Mouse (Mus musculus): ENCODE results near the gene Aspn. TPM values are rescaled to one million over a fixed set of nuclear protein-coding genes. Genes with fewer than 3 reads are reported as not detected.

Aspn gene
- not detected in 2 replicates for total RNA-seq (2017)

DNA sequence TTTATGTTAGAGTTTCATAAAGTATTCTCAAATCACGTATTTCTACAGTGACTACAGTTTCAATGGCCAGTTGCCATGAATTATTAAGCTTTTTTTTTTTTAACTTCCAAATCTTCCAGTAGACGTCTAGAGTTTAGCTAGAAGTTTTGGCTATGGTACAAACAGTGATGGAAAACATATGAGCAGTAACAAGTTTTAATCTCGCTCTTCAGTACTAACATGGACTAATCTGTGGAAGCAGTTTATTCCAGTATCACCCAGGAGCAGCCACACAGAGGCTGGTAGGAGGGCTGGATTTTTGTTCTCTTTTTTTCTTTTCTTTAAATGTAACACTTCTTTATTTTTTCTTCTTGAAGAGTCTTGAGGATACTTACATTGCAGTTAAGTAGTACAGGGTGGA lies at the start of gene Aspn:
Gene Aspn, plus strand, starts transcription at position 165 of the 400 bp plus-strand sequence.
- no peak for ATAC-seq (ENCODE audit: extremely low read depth, insufficient number of reproducible peaks, low FRiP score, poor library complexity, severe bottlenecking)

DNA sequence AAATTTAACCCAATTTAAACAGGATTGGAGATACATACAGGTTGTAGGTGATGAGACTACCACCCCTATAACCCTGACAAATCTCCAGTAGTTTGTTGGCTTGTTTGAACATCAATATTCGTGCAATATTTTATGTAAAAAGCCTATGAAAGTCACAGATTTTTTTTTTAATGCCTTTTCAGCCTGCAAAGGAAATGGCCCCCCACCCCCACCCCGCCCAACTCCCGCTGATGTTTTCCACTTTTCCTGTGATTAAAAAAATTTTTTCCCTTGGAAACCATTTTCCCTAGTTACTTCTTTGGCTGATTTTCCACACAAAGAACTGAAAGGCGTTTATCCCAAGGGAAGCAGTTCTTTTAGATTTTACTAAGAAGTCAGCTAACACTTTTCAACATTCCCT lies 39.7 kb upstream of the Aspn start, which contains the start of gene Ecm2:
Gene Ecm2, plus strand, starts transcription at position 301 of the 400 bp plus-strand sequence.
- ATAC-seq (ENCODE audit: extremely low read depth, insufficient number of reproducible peaks, low FRiP score, poor library complexity, severe bottlenecking), result no peak

DNA sequence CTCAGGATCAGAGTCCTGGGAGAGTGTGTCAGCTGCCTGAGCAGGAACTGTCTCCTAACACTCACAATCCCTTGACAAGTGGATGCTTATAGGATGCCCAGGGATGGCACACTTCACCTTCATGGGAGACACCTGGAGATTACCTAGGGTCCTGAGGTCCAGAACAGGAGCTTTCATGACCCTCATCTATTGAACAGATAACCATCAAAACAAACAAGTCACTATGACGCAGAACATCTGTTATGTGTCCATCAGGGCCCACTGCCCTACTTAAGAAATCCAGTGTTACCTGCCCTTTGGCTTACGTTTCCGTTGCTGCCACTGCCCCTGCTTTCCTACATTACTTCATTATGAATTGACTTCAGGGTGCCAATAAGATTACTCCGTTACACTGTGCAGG lies 38.5 kb upstream of the Aspn start:
- ATAC-seq (ENCODE audit: extremely low read depth, insufficient number of reproducible peaks, low FRiP score, poor library complexity, severe bottlenecking), result no peak

DNA sequence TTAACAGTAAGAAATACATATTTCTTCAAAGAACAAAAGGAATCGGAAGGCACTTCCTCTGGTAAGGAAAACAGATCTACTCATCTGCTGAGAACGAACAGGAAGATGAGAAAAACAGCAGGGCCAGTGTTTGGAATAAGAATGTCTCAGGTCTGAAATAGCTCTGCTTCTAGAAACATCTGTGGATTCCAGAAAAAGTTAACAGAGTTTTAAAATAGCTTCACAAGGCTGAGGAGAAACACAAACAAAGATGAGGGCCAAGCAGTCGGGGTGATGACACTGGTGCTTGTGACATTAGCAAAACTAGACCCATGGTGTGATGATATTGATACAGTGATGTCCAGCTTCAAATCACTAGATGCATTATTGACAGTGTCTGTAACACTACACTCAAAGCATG lies 37.1 kb upstream of the Aspn start:
- no peak for ATAC-seq (ENCODE audit: extremely low read depth, insufficient number of reproducible peaks, low FRiP score, poor library complexity, severe bottlenecking)

DNA sequence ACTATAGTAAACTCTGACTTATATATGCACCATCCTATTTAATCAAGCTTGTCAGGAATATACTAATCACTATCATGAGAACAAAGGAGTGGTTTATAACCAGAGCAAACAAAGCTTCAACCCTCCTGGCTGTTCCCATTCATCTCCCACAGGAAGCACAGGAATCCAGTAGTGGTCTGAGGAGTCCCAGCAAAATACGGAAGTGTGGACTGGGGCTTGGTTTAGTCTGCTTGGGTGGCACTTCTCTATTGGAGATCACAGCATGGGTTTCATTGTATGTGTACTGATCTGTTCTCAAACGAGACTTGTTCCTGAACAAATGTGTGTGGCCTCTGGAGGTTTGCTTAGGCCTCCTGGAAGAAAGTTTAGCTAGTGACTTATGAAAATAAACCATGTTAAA lies 25.5 kb upstream of the Aspn start:
- no peak for ATAC-seq (ENCODE audit: extremely low read depth, insufficient number of reproducible peaks, low FRiP score, poor library complexity, severe bottlenecking)

DNA sequence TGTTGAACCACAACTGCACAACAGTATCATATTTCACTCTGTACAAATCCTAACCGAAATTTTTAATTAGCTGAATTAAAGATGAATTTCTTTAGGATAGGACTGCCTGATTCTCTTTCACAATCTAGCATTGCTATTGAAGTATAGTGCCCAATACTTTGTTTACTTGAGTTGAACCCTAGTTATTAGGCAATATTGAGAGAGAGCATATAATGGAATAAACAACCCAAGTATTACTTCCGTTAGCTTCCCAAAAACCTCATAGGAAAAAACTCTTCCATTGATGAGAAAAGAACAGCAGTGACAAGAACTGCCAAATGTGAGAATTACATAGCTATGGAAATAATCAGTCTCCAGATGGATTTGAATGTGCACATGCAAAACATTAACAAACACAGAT lies 18.0 kb upstream of the Aspn start:
- ATAC-seq (ENCODE audit: extremely low read depth, insufficient number of reproducible peaks, low FRiP score, poor library complexity, severe bottlenecking), result no peak

DNA sequence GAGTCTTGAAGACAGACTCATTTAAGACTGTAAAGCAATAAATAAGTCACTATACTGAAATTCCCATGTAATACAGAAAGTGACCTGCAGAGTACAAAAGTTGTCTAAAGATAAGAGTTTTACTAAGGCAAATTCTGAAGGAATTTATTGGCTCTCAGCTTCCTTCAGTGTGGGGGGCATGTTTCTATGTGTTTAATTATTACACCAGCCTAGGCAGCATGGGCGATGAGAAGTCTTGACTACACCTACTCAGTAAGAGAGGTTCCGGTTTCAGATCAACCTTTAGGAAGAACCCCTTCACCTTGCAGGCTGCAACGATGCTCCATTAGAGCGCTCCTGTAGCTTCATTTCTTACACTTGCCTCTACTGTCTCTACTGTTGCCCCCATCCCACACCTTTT lies 13.6 kb upstream of the Aspn start:
- ATAC-seq (ENCODE audit: extremely low read depth, insufficient number of reproducible peaks, low FRiP score, poor library complexity, severe bottlenecking), result no peak

DNA sequence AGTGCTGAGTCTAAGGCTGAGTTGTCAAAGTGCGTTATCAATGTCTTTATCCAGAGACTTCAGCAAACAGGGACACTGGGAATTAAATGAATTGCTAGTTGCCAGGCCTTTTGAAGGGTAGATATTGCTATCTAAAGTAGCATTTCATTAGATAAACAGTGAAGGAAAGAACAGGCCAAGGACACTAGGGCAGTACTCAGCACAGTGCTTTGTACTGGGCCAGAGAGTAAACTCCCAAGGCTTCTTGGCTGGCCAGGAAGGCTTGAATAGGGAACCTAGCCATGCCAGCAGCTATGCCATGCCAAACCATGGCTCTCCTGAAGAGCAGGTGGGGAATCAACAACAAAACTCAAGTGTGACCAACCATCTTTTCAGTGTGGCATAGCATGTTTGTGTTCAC lies 7.3 kb upstream of the Aspn start:
- ATAC-seq (ENCODE audit: extremely low read depth, insufficient number of reproducible peaks, low FRiP score, poor library complexity, severe bottlenecking), result no peak

DNA sequence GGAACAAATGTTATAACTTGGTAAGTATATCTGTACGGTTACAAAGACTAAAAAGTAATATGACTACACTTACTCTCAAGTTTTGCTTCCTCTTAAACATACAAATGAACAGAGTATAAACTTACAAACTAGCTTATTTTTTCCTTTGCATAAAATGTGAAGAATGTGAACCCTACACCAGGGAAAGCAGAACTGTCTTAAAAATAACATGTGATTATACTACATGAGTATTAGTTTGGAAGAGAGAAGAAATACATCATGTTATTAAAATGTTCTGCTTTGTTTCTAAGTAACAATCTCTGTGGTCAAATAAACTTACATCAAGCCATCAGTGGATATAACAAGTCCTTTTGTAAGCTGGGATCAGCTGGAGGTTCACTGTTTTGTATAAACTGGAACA lies 5.5 kb upstream of the Aspn start:
- no peak for ATAC-seq (ENCODE audit: extremely low read depth, insufficient number of reproducible peaks, low FRiP score, poor library complexity, severe bottlenecking)

DNA sequence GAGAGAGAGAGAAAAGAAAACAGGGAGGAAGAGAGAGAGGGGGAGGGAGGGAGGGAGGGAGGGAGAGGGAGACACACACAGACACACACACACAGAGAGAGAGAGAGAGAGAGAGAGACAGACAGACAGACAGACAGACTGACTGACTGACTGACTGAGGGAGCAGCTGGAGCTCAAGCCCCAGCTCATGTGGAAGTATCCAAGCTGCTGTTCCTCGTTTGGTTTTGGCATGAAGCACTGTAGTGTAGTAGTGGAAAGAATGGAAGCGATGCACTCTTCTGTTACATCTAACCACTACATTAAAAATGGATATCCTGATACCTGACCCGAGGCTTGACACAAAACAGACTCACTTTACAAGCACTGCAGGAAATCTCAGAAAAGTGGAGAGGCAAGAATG lies 1.4 kb downstream of the Aspn start:
- ATAC-seq (ENCODE audit: extremely low read depth, insufficient number of reproducible peaks, low FRiP score, poor library complexity, severe bottlenecking), result no peak

DNA sequence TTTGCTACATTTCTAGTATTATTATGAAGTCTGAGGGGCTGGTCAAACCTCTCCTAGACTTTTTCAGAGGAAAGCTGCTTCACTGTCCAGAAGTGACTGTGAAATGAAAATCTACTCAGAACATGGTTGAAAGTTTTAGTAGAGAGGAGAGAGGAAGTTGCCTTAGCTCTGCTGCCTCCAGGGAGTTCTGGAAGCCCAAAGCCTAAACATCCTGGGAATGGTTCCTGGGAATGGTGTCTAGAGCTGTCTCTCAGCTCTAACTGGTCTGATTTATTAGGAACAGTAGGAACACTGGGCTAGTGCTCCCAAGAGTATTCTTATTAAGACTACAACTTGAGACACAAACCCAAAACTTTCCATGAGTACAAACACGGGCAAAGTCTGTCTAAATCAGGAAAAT lies 2.3 kb downstream of the Aspn start:
- no peak for ATAC-seq (ENCODE audit: extremely low read depth, insufficient number of reproducible peaks, low FRiP score, poor library complexity, severe bottlenecking)

DNA sequence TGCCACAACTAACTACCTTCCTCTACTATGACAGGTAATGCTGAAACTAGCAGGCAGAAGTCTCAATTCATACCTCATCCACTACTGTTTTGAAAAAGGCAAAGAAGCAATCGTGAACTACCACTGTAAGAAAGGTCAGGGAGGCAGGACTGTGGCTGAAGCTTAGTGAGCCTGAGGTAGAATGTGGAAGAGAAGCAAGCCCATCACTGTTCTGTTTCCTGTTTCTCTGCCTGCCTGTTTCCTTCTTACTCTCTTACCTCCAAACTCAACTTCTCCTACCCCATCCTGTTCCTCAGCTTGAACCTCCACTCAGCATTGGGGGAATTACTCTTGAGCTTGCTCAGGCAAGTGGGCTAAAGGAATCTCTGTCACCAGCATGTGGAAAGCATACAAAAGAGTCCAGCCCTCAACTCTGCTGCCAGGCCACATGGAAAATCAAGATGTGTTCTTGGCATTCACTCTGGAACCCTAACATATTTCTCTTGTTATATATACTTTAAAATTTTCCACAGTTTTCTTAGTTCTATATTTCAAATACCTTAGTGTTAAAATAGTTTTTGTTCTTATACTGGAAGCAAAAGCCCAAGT lies 3.4 kb downstream of the Aspn start:
- ATAC-seq (ENCODE audit: extremely low read depth, insufficient number of reproducible peaks, low FRiP score, poor library complexity, severe bottlenecking), result no peak

DNA sequence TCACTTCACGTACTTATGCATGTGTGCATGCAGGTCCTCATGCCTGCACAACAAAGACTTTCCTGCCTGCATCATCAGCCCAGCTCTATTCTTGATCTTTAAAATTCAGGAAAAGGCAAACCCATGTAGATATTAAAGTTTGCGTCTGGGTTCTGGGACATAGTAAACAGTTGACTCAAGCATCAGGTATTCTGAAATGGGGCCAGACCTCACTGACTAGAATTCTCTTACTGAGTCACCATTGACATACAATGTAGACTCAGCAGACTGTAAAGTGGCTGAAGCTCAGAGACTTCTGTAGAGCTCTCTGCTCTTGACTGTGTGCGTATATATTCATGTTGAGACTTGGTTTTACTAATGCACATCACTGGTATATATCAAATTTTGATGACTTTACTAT lies 5.4 kb downstream of the Aspn start:
- no peak for ATAC-seq (ENCODE audit: extremely low read depth, insufficient number of reproducible peaks, low FRiP score, poor library complexity, severe bottlenecking)

DNA sequence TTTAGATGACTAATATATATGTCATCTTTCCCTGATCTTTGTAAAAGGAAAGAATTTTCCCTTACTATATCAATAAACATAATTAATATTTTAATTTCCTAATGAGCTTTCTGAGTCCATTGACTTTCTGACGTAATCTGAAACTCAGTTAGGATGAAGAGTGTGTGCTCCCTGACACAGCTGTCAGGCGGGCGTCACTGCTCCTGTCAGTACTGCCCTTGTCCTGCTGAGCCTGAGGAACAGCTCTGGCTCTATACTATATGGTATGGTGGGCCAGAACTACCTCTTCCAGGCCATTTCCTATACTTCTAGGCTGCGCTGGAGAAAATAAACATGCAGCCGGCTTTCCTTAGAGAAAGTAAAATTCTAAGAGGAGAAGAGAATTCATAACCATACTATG lies 10.3 kb downstream of the Aspn start:
- ATAC-seq (ENCODE audit: extremely low read depth, insufficient number of reproducible peaks, low FRiP score, poor library complexity, severe bottlenecking), result no peak

DNA sequence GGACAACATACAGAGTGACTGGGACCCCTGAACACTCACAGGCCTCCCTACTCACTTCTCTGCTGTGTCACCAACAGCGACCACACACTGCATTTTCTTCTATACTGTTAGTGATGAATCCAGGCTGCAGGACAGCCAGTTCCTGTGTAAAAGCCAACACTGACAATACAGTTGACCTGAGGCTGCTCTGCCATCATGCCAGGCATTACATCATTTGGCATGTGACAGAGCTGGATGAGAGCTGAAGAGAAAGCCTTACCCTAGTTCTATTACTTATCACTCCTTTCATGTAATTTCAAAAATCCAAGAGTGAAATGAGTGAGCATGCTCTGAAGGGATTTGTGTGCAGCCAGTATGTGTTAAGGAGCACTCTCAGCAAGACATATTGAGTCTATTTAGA lies 12.0 kb downstream of the Aspn start:
- no peak for ATAC-seq (ENCODE audit: extremely low read depth, insufficient number of reproducible peaks, low FRiP score, poor library complexity, severe bottlenecking)

DNA sequence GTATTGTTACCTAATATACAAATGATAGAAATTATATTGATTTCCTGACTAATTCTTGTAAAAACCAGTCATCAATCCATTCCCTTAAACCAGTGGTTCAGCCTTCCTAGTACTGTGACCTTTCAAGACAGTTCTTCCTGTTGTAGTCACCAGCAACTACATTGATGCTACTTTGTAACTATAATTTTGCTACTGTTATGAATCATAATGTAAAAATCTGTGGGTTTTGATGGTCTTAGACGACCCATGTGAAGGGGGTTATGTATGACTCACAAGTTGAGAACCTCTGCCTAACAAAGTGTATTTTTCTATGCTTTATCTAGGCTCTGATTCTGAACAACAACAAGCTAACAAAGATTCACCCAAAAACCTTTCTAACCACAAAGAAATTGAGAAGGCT lies 12.7 kb downstream of the Aspn start:
- ATAC-seq (ENCODE audit: extremely low read depth, insufficient number of reproducible peaks, low FRiP score, poor library complexity, severe bottlenecking), result no peak

DNA sequence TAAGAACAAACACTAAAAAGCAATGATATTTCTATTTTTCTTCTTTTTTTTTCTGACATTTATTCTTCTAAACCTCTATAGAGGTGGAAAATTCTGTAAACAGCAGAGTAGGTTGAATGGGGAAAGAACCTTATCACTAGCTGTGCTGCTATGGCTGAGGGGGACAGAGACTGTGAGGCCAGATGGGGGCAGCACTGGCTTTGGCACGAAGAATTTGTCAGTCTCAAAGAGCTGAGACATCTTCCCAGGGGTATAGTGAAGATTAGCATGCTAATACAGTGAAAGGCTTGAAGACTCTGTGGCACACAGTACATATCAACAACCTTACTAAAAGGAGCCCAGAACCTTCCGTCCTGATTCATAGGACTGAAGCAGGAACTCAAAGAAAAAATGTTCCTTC lies 14.9 kb downstream of the Aspn start:
- ATAC-seq (ENCODE audit: extremely low read depth, insufficient number of reproducible peaks, low FRiP score, poor library complexity, severe bottlenecking), result no peak

DNA sequence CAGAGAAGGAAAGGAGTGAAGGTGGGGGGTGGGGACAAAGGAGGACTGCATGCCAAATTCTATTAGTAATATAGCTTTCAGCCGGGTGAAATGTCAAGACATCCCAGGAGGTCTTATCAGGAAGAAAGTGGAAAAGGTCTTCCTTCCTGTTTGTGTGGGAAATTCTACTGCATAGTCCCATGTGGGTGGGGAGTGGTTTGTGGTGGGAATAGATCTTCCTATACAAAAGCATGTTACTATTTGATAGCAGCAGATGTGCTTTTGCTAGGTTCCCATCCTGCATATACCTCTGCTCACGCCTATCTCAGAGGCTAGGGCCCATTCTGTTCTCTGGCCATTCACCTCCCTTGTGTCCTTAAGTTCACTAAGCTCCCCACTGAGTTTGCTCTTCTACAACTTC lies 16.6 kb downstream of the Aspn start:
- ATAC-seq (ENCODE audit: extremely low read depth, insufficient number of reproducible peaks, low FRiP score, poor library complexity, severe bottlenecking), result no peak

DNA sequence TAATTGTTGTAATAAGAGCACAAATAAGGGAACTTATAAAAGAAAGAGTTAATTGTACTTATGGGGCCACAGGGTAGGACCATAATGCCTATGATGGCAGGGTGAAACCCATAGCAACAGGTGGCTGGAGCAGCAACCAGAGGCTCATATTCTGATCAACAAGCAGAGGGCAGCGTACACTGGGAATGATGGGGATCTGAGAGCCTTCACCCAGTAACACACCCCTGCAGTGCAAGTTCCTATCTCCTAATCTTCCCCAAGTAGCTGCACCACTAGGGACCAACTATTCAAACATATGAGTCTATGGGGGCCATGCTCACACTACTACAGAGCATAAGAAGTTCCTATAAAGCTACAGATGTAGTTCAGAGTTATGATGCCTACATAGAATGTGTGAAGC lies 20.1 kb downstream of the Aspn start:
- no peak for ATAC-seq (ENCODE audit: extremely low read depth, insufficient number of reproducible peaks, low FRiP score, poor library complexity, severe bottlenecking)

DNA sequence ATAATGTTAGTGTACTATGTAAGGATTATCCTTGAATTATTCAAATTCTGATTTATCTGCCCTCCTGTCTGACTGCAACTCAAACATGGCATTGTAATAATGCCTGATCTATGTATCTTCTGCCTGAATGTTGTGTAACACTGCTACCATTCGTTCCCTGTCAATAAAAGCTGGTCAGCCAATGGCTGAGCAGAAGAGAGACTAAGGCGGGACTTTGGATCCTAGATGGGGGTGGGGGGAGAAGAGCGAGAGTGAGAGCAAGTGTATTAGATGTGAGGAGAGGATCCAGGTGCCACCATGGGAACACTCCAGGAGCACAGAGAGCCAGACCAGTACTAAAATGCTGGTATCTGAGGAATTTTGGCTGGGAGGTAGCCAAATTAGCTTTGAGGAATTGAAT lies 26.1 kb downstream of the Aspn start:
- no peak for ATAC-seq (ENCODE audit: extremely low read depth, insufficient number of reproducible peaks, low FRiP score, poor library complexity, severe bottlenecking)

DNA sequence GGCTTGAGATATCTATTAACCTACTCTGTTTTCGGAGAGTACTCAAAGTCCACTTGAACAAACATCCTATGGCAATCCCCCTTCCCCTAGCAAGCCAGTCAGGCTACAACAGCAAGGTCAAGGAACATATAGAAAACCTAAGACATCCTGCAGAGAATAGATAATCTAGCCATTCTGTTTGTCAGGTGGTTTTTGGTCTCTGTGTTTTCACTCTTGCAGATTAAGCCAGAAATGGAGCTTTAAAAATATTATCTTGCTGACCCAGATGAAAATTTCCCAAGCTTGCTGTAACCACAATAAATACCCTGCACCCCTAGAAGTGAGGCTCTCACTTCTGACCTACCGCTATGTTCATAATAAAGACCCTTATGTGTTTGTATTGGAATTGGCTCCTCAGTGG lies 27.2 kb downstream of the Aspn start:
- no peak for ATAC-seq (ENCODE audit: extremely low read depth, insufficient number of reproducible peaks, low FRiP score, poor library complexity, severe bottlenecking)
